Mouse (Mus musculus): Measurements from ENCODE around the gene Sf3b6. TPM values are rescaled to one million over a fixed set of nuclear protein-coding genes. Genes with fewer than 3 reads are reported as not detected.
"Not testable (repeated sequence)": the region's sequence is repeated elsewhere in the genome, so short reads cannot be mapped to it uniquely, and the experiment has no call there.

The Sf3b6 gene
- total RNA-seq (2021), result 102 and 110 TPM in 2 replicates
- long read RNA-seq, transcript Sf3b6-201 (4 exons, 1,180 nt), result major isoform, 26 of 31 reads
- long read RNA-seq, partial matches to known transcripts, result 0 of 31 reads
- long read RNA-seq, other reads (novel, unspliced or antisense), result 5 of 31 reads

DNA sequence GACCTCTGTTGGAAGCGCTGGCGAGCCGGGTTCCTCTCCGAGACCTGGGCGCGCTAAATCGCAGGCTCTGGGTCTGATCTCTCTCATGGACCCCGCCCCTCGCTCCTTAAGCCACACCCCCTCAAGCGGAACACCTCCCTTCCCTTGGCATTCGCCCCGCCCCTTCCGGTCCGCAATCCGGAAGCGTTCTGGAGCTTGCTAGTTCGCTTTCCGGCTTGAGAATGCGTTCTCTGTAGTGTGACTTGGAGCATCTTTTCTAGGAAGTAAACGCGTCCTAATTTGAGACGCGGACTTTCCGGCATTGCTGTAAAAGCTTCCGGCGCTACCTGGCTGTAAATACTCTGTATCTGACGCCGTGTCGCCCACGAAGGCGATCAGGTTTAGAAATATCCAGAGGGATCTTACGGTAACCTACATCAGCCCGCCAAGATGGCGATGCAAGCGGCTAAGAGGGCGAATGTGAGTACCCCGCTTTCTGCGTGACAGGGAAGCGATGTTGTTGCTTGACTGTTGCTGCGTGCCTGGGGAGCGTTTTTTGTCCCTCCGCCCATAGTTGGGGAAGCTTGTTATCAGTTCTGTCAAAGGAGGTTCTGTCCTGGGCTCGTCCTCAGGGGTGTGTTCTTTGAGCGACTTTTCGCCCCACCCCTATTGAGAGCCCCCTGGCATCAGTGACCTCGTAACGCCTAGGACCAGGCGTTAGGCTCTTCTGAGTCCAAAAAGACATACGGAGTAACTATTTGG, at the start of gene Sf3b6:
Sf3b6 (plus strand) TSS at position 184 of the 741 bp plus-strand sequence.
- DNase-seq, result peak; percentile 99

DNA sequence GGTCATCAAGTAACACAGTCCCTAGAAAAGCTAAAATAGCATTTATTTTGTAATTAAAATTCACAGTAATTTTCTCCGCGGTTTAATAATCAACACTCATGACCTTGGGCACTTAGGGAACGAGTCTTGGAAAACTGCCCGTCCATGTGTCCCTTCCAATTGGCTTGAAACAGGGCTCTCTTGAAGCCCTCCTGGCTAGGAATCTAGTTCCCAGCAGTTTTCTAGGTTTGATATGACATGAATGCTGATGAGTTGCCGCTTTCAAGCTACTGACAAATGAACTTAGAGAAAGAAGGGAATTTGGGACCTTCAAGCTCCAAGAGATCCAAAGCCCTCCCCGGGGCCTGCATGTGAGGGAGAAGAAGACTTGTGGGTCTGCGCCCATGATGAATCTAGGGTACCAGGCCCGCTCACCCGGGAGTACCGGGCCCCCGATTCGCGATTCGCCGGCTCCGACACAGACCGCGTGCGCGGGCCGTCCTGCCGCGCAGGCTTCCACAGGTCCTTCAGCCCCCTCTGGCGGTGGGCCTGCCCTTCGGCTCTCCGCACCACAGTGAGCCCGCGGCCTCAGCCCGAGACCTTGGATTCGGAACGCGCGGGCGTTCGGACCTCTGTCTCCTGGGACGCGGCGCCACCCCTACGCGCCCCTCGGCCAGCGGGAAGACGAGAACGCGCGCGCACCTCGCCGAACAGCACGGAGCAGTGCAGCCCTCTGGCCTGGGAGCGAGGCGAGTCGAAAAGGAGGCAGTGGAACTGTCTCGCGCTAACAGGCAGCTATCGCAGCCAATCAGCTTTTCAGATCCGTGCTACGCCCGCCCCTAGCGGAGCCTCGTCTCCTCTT, 48.6 kb upstream of the Sf3b6 start, which contains the start of the genes Pfn4 and Fam228b:
Pfn4 (plus strand) TSS at position 531 of the 841 bp plus-strand sequence.
Fam228b (minus strand) TSS at position 776 of the 841 bp plus-strand sequence.
- DNase-seq, result peak; percentile 95

DNA sequence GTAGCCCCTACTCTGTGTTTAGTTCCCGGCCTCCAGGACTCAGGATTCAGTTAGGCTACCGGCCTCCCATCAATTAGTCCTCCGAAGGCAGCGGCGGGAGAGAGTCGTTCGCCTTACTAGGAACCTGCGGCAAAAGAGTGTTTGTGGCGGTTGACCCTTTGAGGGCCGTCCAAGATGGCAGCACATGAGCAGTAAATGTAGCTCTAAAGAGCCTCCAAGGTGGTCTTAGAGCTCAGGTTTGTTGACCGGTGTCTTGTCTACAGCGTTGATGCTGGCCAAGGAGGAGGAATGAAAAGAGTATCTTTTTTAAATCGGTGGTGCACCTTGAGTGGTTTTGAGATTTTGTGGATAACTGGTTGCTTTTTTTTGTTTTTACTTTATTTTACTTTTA, 48.0 kb upstream of the Sf3b6 start:
- no peak for DNase-seq

DNA sequence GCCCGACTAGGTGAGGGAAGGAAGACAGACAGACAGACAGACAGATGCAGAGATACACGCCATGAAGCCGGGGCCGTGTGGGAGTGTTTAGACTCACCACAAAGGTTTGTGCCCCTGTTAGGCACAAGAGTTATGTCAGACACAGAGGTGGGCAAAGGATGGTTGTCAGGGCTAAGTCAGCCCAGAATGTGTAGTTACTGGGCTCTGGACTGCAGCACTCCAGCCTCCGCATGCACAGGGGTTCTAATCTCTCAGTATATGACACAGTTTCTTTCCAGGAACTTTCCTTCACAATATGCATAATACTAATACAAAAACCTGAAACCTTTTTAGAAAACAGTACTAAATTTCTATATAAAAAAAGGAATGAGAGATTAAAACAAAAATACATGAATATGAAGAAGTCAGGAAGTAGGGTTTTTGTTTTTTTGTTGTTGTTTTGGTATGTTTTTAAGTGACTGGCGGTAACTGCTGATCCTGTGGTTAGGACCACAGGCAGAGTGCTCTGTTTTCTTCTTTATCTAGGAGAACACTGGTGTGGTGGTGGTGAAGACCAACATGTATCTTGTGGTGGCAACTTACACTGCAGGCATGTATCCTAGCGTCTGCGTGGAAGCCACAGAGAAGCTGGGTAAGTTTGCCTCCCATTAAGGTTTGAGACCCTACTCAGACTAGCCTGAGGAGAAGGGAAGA, 42.3 kb upstream of the Sf3b6 start:
- DNase-seq, result no peak

DNA sequence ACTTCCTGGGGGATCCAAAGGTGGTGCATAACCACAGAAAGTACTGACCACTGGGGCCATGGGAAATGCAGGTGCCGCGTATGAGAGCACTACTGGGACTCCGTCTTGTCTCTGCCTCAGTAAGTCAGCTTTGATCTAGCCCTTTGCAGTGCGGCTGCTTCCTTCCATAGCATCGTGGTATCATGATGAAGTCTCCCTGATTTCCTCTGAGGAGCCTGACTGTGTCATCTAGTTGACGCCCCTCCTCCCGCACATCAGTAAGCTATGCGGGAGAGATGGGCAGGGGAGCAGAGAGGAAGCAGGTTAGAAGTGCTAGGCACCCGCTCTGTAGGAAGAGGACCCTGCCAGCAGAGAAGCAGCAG, 41.8 kb upstream of the Sf3b6 start:
- DNase-seq, result no peak

DNA sequence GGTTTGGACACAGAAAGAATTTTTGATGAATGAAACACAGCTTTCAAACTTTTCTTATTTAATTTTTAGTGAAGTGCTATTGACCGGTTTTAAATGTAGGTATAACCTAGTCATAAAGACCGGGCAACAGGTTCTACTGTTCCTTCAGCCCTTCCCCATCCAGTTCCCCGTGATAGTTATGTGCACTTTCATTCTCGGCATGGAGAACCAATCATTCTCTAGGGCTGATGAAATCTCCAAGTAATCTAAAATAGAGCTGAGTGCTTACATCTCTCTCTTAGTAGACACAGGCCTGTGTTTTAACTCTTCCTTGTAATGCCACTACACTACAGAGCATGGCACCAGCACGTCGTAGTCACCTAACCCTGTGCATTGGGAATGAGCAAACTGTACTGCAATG, 39.6 kb upstream of the Sf3b6 start:
- no peak for DNase-seq

DNA sequence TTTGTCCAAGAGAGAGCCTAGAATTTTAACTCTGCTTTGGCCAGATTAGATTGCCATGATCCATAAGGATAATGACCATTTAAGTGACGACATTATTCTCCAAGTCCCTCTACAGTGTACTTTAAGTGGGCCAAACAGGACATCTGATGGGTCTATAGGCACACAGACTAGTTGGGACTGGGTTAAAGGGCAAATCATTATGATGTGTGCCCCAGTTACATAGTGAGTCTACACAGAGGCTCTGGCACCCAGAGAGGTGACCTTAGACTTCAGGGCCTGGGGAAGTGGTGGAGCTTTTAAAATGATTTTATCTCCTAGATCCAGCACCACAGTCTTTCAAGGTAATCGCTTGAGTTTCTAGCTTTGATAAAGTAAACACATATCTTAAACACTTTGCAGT, 37.1 kb upstream of the Sf3b6 start:
- DNase-seq, result no peak

DNA sequence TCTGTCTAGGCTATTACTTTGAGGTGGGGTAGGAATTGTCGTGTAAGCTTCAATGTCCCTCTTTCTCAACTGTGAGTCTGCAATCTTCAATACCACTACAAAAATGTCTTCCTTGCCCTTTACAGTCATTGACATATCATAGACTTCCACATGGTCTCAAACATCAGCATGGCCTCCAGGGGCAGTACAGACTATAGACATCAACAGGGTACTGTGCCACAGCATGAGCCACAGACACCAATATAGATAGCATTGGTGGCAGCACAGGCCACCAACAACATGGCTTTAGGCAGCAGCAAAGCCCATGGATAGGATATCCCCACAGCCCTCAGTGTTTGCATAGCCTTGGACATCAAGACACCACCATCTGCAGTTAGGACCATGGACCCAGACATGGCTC, 36.1 kb upstream of the Sf3b6 start:
- no peak for DNase-seq

DNA sequence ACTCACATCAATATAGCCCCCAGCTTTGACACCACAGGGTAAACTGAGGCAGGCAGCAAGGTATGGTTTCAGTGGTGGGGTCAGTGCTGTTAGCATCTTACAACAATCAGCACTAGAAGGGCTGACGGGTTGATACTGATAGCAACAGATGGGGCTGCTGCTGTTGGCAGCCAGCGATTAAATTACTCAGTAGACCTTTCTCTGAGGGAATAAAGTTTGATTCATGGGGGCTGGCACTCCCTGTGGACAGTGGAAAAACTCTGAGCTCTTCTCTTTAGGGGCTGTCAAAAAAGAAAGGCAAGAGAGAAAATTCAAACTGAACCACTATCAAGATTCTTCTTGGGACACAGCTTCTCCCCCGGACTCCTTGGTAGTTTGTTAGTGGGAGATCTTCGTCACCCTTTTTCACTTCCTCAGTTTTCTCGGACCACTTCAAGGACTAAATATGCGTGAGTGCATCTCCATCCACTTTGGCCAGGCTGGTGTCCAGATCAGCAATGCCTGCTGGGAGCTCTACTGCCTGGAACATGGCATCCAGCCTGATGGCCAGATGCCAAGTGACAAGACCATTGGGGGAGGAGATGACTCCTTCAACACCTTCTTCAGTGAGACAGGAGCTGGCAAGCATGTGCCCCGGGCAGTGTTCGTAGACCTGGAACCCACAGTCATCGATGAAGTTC, 35.5 kb upstream of the Sf3b6 start:
- not testable (repeated sequence) for DNase-seq

DNA sequence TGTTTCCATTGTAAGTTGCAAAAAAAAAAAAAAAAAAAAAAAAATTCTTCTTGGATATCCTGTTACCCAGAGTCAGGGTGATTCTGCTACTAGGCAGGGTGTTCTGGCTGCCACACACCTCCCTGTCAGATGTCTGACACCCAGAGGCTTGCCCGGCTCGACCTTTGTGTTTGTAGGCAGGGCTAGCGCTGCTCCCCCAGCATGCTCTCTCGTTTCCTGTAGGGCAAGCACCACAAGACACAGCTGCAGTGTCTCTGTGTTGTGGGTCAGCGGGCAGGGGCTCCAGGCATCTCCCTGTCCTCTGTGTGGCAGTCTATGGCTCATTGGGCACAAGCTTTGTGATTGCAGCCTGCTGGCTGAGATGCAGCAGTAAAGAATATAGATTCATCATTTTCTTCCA, 33.7 kb upstream of the Sf3b6 start:
- no peak for DNase-seq

DNA sequence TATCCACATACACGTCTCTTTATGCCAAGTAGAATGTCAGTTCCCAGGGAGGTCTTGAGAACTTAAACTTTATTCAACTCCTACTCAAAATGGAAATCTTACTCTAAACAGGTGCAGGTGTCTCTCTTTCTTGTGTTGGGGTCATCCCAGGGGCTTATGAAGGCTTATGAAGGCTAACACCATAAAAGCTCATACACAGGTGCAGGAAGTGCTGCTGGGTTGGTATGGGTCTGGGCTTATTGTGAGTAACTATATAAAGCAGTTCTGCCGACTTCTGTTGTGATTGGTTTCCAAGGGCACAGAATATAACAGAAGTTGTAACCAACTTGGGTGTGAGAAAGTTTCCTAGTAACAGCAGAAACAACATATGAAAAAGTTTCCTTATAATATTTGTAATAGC, 32.9 kb upstream of the Sf3b6 start:
- DNase-seq, result no peak

DNA sequence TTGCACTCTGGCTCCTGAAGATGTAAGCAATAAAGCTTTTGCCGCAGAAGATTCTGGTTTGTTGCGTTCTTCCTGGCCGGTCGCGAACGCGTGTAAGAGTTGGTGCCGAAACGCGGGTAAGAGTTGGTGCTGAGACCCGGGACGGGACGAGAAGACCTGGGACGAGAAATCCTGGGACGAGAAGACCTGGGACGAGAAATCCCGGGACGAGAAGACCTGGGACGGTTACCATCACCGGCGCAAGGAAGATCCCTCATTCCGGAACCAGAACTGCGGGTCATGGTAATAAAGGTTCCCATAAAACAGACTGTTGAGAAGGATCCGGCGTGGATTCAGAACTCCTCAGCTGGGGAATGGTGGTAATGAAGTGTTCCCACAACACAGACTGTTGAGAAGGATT, 29.2 kb upstream of the Sf3b6 start:
- DNase-seq, result not testable (repeated sequence)

DNA sequence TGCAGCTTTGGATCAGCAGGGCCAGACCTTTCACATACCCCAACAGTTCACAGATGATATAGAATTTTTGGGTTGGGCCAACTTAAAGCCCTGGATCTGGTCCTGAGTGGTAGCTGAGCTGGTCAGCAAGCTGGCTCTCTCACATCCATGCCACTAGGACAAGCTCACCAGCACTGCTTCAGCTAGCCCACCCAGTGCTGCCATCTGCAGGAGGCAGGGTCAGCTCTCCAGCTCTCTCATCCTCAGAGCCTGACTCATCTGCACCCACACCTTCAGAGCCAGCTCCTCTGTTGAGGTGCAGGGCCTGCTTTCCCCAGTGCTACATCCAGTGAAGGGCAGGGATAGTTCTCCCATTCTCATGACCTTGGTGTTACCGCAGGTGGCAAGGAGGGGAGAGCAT, 23.6 kb upstream of the Sf3b6 start:
- no peak for DNase-seq

DNA sequence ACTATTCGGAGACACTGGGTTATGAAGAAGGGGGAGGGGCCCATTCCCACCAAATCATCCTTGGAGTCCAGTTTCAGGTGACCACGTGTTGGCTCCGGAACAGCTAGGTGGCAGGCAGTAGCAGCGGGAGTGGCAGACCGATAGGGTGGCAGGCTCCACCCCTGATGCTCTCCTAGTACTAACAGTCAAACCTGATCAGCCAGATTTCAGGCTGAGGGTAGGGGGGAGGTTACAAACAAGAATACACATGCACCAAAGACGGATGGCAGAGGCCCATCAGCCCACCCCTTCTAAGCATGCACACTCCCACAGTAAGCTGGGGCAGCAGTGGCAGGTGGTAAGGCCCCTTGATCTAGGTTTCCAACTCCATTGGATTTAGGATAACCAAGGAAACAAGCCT, 19.9 kb upstream of the Sf3b6 start:
- not testable (repeated sequence) for DNase-seq

DNA sequence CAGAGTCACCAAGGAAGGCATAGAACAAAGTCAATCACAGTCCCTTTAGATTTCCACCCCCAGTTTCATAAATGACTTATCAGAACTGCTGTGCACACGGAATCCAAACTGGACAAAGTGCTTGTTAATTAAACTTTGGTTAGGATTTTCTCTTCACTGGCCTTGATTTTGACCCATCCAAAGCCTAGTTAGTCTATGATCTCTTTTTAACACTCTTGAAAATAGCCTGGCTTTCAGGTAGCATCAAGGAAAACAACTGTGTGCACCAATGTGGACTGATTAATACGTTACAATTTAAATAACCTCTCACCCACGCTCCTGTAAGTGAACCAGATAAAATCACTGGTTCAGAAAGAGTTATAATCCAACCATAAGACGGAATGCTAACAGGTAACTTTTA, 6.3 kb upstream of the Sf3b6 start:
- DNase-seq, result no peak

DNA sequence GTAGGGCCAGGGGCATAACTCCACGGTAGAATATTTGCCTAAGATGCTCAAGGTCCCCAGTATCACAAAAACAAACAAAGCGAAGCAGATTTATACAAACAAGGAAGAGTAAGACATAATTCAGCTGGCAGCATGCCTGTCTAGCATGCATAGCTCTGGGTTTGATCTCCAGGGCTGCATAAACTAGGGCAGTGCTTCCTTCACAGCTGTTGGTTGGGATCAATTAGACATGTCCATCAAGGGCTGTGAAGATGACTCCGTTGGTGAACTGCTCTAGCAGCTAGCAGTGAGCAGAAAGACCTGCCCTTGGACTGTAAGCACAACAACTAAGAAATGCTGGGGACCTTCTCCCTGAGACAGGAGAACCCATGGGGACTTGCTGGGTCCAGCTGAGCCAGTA, 5.6 kb upstream of the Sf3b6 start:
- no peak for DNase-seq

DNA sequence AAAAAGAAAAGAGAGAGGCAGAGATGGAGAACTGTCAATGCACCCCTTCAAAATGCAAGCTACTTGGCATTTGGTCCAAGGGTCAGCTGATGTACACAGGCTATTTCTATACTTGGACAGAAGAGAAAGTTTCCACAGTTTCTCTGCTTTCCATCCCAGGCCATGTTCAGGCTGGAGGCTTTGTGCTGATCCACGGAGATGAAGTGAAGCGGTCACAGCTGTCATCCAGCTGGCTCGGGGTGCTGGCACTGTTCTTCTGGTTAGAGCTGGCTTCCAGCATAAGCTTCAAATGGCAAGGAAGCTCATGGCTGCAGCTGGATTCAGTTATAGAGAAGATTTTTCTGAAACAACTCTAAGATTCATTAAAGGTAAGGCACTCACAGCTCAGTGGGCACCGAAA, 3.7 kb upstream of the Sf3b6 start:
- DNase-seq, result no peak

DNA sequence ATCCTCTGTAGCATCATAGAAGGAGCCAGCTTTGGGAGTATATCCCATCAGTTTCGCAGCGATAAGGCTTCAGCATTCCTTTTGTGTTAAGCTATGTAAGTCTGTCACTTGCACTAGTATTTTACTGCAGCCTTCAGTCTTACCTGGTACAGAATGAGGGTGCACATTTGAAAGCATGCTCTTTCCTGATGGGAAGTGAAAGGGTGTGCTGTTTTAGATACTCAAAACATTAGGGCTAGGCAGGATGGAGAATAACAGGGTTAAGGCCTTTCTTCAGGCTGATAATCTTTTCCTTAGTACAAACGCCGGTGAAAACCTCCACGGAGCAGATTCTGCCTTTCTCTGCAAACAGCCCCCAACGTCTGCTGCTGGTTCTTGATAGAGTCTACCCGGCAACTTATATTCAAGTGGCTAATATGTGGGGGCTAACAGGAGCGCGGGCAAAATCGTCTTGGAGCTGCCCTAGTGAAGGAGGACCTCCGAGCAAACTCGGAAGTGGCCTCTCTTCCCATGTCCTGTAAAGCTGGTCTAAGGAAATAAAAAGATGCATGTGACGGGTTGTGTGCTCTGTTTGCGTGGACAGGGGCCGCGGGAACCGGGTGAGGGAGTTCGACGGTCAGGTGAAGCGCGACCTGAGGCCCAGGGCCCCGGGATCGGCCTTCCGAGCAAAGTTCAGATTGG, 524 bp upstream of the Sf3b6 start:
- DNase-seq, result no peak

DNA sequence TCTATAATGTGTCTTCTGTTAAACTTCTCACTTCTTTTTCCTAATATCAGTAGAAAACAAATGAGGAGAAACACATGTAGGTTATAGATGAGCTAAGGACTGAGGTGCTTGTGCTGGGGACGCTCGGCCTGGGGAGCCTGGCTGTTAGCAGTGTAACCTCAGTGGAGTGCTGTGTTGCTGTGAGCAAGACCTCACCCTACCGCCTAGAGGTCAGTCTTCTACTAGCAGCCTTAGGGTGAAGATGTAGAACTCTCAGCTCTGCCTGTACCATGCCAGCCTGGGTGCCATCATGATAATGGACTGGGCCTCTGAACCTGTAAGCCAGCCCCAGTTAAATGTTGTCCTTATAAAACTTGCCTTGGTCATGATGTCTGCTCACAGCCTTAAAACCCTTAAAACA, 9.9 kb downstream of the Sf3b6 start:
- DNase-seq, result no peak

DNA sequence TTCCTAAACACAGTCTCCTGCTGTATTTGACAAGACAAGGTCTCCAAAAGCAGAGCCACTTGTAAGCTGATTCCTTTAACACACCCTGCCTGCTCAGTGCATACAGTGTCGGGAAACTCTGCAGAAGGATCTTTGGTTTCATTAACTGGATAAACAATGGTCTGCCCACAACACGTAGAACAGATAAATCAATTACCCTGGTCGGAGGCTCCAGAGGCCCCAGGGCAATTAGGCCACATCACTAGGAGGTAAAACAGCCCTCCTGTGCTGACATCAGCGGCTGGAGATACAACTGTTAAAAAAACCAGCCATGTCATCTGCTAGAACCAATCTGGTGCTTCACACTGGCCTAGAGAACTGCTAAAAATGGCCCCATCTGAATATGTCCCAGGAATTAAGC, 19.6 kb downstream of the Sf3b6 start:
- DNase-seq, result no peak

DNA sequence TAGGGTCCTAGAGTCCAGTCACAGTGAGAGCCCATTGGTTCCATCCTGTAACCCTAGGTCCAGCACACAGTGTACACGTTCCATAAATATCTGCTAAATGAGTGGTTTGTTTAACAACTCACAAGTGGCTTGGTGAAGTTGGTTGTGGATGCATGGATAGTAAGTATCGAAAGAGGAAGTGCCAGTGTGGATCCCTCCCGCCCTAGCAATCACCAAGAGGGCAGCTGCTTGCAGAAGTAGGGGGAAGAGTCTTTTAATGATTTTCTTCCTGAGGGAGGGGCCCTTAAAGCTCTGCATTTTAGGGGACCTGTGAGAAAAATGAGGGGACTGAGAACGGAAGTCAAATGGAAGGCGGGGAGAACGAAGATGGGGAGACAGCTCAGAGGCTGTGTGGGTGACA, 22.7 kb downstream of the Sf3b6 start:
- DNase-seq, result no peak

DNA sequence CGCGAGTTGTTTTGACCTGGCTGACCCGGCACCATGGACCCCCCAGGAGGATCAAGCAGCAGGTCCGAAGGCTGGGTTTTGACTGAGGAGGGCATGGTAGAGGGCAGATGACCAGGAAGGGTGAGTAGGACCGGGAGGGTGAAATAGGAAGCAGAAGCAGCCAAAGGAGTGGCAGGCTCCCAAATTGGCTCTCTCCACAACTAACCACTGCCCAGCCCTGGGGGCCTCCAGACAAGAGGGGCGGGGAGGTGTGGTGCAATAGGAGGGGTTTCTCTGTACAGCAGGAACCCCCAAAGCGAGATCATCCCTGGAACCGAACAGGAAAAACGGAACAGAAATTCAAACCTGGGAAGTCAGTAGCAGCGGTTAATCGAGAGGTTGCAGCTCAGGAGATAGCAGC, 23.4 kb downstream of the Sf3b6 start:
- DNase-seq, result no peak

All from adrenal gland, postnatal 25 days (tissue).